Mouse (Mus musculus) central nervous system, embryonic 11.5 days (tissue): ENCODE data around the gene Tshb. TPM values are rescaled to one million over a fixed set of nuclear protein-coding genes. Genes with fewer than 3 reads are reported as not detected.

Experiments
- polyA plus RNA-seq: library from polyadenylated mRNA; depleted of rRNA; stranded (reverse); fragments of >200 nt; gene quantifications from 2 replicates; pipeline ENCODE4 v1.2.3, GENCODE M21; 2012; rRNA removed

Tshb gene
- not detected in 2 replicates for polyA plus RNA-seq

GRCm38 (mm10) chr3:102782618-102783017, at the start of gene Tshb:
Gene Tshb (minus strand): TSS chr3:102782718.

GRCm38 (mm10) chr3:102734313-102735030, 48.0 kb downstream of the Tshb start, which contains the start of gene Tspan2:
Gene Tspan2 (plus strand): TSS chr3:102734529.

Other genes starting within 250 kb of the Tshb start
- gene Tspan2, start 48.2 kb downstream of the Tshb start, polyA plus RNA-seq = 4.6 and 8.6 TPM in 2 replicates
- gene Sycp1, start 153.4 kb upstream of the Tshb start, polyA plus RNA-seq = 0.08 TPM in 1 of 2 replicates, not detected in the other
- 2.4 and 2.5 TPM in 2 replicates for gene Nr1h5, start 181.4 kb upstream of the Tshb start, polyA plus RNA-seq
- 44.9 and 57.5 TPM in 2 replicates for gene Sike1, start 213.0 kb upstream of the Tshb start, polyA plus RNA-seq
- 160 and 183 TPM in 2 replicates for gene Csde1, start 237.7 kb upstream of the Tshb start, polyA plus RNA-seq